Mouse (Mus musculus): ENCODE results near the gene Ticrr. TPM values are rescaled to one million over a fixed set of nuclear protein-coding genes. Genes with fewer than 3 reads are reported as not detected.

Gene Ticrr
- polyA plus RNA-seq, 1 experiment = 1.1 TPM

DNA sequence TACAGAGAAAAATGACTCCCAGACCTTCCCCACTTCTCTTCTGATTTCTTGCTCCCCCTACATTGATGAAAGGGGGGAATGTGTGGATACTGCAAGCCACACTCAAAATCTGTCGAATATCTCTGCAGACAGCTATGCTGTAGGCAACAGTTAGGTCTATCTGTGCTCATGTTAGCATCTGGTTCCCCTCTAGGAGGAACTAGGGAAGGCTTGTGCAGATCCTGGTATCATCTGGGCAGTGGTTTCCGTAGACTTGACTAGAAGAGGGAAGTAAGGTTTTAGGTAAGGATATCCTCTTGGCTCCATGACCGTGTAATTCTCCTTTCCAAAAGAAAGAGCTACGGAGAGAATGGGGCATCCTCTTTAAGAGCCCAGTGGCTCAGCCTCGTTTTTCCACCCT is 84.6 kb downstream of the Ticrr start:
- Histone ChIP-seq H3K36me3 (ENCODE audit: control insufficient read depth, insufficient read depth, low read length) (0 out of 2 replicates have a peak, but pooled peaks cover 2% of the 10 kb centered on the region), H3K4me3 (ENCODE audit: low read depth, low read length) (no peak overlapping the region), H3K27me3 (ENCODE audit: control insufficient read depth, insufficient read depth, low read length) (no peaks in the 10 kb centered on the region), H3K4me1 (ENCODE audit: control insufficient read depth, insufficient read depth, insufficient read length, low read length) (0 out of 2 replicates have a peak, but pooled peaks cover 2% of the 10 kb centered on the region), H3K27ac (ENCODE audit: insufficient read depth, low read depth, low read length) (no peak overlapping the region)
- 73% methylated on average over 5 of the region's 5 CpGs for WGBS
- TF ChIP-seq POLR2A (IDR thresholded peaks at IDR 0.05; ENCODE audit: low read depth, low read length) (no peak), CTCF (IDR thresholded peaks at IDR 0.05; ENCODE audit: extremely low read depth, insufficient read length, insufficient replicate concordance, low read depth, low read length) (no peak)

DNA sequence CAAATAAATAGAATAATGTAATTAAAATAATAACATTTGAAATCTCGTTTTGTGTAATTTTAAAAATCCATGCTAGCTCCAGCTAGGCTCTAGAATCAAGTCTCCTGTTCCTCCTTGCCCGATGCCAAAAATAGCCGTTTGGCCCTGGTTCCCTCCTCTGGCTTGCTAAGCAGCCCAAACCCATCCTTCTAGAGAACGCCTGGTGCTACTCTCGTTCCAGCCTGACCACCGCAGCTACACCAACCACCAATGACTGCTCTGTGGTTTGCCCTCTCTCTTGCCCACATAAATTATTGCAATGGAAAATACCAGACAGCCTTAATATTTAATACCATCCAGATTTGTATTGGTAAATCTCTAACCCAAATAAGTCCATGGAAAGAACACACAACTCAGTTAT is 87.7 kb downstream of the Ticrr start:
- H3K27ac ChIP-seq (ENCODE audit: insufficient read depth, low read depth, low read length) = no peak overlapping the region
- H3K4me1 ChIP-seq (ENCODE audit: control insufficient read depth, insufficient read depth, insufficient read length, low read length) = 0 out of 2 replicates have a peak, but pooled peaks cover 2% of the 10 kb centered on the region
- no peaks in the 10 kb centered on the region for H3K27me3 ChIP-seq (ENCODE audit: control insufficient read depth, insufficient read depth, low read length)
- TF ChIP-seq POLR2A (IDR thresholded peaks at IDR 0.05; ENCODE audit: low read depth, low read length) (no peak), CTCF (IDR thresholded peaks at IDR 0.05; ENCODE audit: extremely low read depth, insufficient read length, insufficient replicate concordance, low read depth, low read length) (no peak)
- WGBS = 78% methylated on average over 6 of the region's 6 CpGs
- H3K4me3 ChIP-seq (ENCODE audit: low read depth, low read length) = no peak overlapping the region
- H3K36me3 ChIP-seq (ENCODE audit: control insufficient read depth, insufficient read depth, low read length) = no peaks in the 10 kb centered on the region

Other genes with a start within 250 kb of the Ticrr start
- gene Polg, start 193.8 kb upstream of the Ticrr start, polyA plus RNA-seq (2012; rRNA removed) = 18.5 and 24.3 TPM in 2 replicates
- not detected in 2 replicates for gene Rhcg, start 42.5 kb upstream of the Ticrr start, polyA plus RNA-seq (2012; rRNA removed)
- gene Kif7, start 55.5 kb downstream of the Ticrr start, polyA plus RNA-seq (2012; rRNA removed) = 0.39 and 0.86 TPM in 2 replicates
- 1.5 and 4.5 TPM in 2 replicates for gene Plin1, start 72.7 kb downstream of the Ticrr start, polyA plus RNA-seq (2012; rRNA removed)
- 13.8 and 17.9 TPM in 2 replicates for gene Pex11a, start 82.9 kb downstream of the Ticrr start, polyA plus RNA-seq (2012; rRNA removed)
- 0.06 and 0.08 TPM in 2 replicates for gene Wdr93, start 83.0 kb downstream of the Ticrr start, polyA plus RNA-seq (2012; rRNA removed)
- gene Mesp1, start 133.6 kb downstream of the Ticrr start, polyA plus RNA-seq (2012; rRNA removed) = 0.28 and 1.2 TPM in 2 replicates
- gene Mesp2, start 150.5 kb downstream of the Ticrr start, polyA plus RNA-seq (2012; rRNA removed) = 0.33 TPM in 2 replicates
- gene Anpep, start 200.9 kb downstream of the Ticrr start, polyA plus RNA-seq (2012; rRNA removed) = 1,432 and 7,549 TPM in 2 replicates